Mouse (Mus musculus): Measurements from ENCODE around the gene H3f3b.
A peak's percentile ranks its signal among the peaks of the same experiment; 100 is the strongest.

The H3f3b gene

GRCm38 (mm10) chr11:115999027-115999426 lies 28.7 kb downstream of the H3f3b start:
- DNase-seq: no peak

- DNase-seq: no peak
Observed at GRCm38 (mm10) chr11:115997662-115998061, 30.1 kb downstream of the H3f3b start.

GRCm38 (mm10) chr11:115997047-115997446 lies 30.7 kb downstream of the H3f3b start:
- DNase-seq: no peak

DNA sequence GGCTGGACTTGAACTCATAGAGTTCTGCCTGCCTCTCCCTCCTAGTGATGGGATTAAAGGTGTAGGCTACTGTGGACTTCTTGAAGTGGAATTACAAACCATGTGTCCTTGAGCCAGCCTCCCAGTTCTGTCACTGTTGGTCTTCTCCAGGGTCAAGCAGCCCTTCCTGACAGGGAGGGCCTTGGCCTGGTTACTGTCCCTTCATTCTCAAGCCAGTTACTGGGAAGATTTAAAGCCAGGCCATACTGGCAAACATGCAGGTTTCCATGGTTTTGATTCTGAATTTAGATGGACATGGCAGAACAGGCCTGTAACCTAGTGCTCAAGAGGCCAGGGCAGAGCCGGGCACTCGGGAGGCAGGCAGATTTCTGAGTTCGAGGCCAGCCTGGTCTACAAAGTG lies 32.5 kb downstream of the H3f3b start:
- no peak for DNase-seq

- DNase-seq: no peak
Observed at GRCm38 (mm10) chr11:115992098-115992497, 35.7 kb downstream of the H3f3b start.

DNA sequence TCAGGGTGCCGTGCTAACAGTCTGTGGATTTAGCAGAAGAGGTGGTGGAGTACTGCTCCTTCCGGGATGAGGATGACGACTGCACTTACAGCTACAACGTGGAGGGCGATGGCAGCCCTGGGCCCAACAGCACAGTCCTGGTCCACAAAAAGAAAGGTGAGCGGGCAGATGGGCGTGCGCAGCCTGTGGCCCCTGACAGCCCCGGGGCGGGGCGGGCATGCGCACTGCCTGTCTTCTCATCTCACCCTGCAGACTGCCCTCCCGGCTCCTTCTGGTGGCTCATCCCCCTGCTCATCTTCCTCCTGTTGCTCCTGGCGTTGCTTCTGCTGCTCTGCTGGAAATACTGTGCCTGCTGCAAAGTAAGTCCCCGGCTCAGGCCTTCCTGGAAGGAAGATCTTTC lies 38.1 kb downstream of the H3f3b start:
- DNase-seq: no peak

DNA sequence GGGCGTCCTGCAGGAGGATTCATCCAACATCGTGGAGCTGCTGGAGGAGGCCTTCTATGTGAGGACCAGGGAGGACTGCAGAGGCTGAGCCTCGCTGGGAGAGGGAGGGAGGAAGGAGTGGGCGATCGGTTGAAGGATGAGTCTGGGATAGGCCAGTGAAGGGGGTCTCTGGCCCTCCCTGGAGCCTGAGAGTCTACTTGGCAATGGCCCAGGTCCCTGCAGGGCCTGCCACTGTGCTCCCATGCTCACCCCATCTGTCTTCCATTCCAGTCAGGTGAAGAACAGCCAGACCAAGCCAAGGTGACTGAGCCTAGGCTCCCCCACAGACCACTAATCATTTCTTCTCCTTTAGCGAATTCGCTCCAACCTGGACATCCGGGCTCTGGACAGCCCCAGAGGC lies 44.5 kb downstream of the H3f3b start:
- DNase-seq: no peak

DNA sequence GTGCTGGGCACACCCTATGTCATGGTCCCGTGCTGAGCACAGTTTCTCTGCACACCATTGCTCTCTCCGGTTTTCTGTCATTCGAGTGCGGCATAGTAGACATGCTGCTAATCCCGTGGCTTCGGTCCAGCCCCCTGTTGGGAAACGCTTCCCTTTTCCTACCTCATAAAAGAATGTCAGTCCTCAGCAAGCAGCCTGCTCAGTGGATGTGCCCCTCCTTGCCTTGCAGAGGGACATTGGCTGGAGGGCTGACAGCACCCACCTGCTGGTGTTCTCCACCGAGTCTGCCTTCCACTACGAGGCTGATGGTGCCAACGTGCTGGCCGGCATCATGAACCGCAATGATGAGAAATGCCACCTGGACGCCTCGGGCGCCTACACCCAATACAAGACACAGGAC lies 45.3 kb downstream of the H3f3b start:
- peak; percentile 61 for DNase-seq

DNA sequence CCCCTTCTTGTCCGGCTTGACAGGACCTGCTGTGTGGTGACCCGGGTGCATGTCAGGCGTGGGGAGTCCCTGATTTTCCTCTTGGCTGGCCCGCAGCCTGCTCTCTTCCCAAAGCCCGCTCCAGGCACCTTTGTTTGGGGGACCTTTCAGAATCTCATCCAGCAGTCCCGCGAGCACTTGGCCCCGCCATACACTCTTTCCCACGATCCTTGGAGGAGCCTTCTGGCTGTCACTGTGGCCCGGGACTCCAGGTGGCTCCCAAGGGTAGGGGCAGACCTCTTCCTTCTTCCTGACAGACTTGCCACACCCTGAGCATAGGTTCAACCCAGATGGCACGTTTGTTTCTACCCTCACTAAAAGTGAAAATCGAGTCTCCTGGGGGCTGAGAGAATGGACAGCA lies 52.2 kb downstream of the H3f3b start:
- DNase-seq: no peak

GRCm38 (mm10) chr11:115975083-115975420 lies 52.7 kb downstream of the H3f3b start:
- no peak for DNase-seq

DNA sequence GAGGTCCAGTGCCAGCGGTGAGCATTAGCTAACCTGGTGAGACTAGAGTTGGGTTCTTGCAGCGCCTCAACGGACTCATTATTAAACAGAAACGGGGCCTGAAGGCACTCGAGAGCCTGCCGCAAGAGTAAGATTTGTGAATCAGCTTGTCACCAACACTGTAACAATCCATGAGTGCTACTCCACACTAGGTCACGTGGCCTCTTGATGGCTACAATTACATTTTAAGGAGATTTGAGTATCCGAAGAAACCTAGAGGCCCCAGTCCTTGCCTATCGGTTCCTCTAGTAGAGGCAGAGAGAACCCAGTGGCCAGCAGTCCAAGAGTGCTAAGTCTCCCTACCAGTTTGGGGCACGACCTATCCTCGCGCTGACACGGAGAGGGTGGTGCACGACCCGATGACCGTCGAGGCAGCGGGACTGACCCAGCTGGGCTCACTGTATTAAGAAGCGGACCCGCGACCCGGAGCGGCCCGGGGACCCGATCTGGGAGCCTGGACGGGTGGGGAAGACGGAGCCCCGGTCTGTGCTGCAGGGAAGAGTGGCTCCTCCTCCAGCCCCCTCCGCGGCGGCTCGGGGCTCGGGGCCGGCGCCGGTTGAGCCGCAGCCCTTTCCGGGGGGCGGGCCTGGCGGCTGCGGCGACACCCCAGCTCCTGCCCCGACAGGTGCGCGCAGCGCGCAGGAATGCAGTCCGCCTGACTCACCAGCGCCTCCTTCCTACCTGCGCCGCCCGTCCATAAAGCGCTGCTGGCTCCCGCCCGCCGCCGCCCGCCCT lies 53.3 kb downstream of the H3f3b start, which contains the start of gene Itgb4:
TSS of gene Itgb4 (plus strand) at position 401 of the 774 bp plus-strand sequence.
- no peak for DNase-seq

Data from cerebellum, adult 9-10 months (tissue).